ENCODE assay signal across 9 mouse cellular contexts in the genomic region with DNA sequence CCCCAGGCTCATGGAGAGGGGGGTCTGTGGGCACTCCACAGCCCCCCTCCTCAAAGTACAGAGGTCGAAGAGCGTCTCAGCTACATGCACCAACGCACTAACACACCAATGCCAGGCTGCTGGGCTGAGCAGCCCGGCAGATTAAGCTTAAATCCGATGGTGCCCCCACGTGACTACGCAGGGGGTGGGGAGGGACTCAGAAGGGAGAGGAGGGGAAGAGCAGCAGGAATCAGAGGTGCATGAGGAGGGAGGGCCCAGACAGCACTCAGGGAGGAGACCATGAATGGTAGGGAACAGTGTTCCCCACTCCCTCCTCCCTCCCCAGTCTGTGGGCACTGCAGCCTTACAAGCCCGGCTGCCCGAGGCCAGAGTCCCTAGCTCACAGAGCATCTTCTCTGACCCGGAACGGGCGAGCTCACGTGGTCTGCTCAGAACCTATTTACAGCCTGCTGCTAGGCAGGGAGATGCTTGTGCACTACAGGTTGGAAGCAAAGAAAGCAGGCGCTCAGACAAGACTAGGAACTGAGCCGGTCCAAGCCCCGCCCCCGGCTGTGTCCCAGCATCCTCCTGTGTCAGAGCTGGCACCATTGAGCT. TPM values are rescaled to one million over a fixed set of nuclear protein-coding genes. Genes with fewer than 3 reads are reported as not detected.
DNase-seq lines count a peak whose midpoint lies in the region; ATAC-seq and TF ChIP-seq lines count a peak whose summit lies in the region.
"Had no signal": no experiment of that assay in that cellular context is flagged by ENCODE, and none has a peak within 500 bp of the region (broad histone marks: within the 10 kb centered on the region; RNA-seq: fewer than 3 reads in every experiment).

No protein-coding gene starts in this region.

- no peak for ATAC-seq in lung, embryonic 14.5 days (ENCODE audit: insufficient read depth)
- peak; percentile 70 for ATAC-seq in forebrain, embryonic 13.5 days
- peak; percentile 87 for ATAC-seq in kidney, embryonic 15.5 days (replicated peaks; ENCODE audit: low FRiP score)
- no peak for ATAC-seq in limb, embryonic 11.5 days (ENCODE audit: insufficient number of reproducible peaks, low FRiP score, low TSS enrichment, low read depth)

- H3K27ac ChIP-seq in lung, embryonic 14.5 days (ENCODE audit: low read depth), result no peak overlapping the region
- H3K27ac ChIP-seq in forebrain, embryonic 13.5 days, result peak overlapping the region; percentile 96
- peak overlapping the region; percentile 96 for H3K27ac ChIP-seq in kidney, embryonic 15.5 days
- 0 out of 2 replicates have a peak overlapping the region, but pooled peaks have one; percentile 30 for H3K27ac ChIP-seq in limb, embryonic 11.5 days (replicated peaks; ENCODE audit: low read depth, low read length)
- H3K27ac ChIP-seq: liver, embryonic 14.5 days had no signal

- H3K9me3 ChIP-seq in lung, embryonic 14.5 days (ENCODE audit: low read depth, low read length), result no peaks in the 10 kb centered on the region
- no peaks in the 10 kb centered on the region for H3K9me3 ChIP-seq in forebrain, embryonic 13.5 days (replicated peaks)
- H3K9me3 ChIP-seq in kidney, embryonic 15.5 days (replicated peaks), result no peaks in the 10 kb centered on the region
- no peaks in the 10 kb centered on the region for H3K9me3 ChIP-seq in limb, embryonic 11.5 days (ENCODE audit: control insufficient read depth, low read length)

- H3K4me3 ChIP-seq in lung, embryonic 14.5 days (ENCODE audit: low read depth, low read length), result no peak overlapping the region
- H3K4me3 ChIP-seq in forebrain, embryonic 13.5 days, result peak overlapping the region; percentile 28
- H3K4me3 ChIP-seq in kidney, embryonic 15.5 days (replicated peaks), result peak overlapping the region; percentile 30
- no peak overlapping the region for H3K4me3 ChIP-seq in limb, embryonic 11.5 days (ENCODE audit: low read depth, low read length)

- peaks cover 30% of the 10 kb centered on the region for H3K36me3 ChIP-seq in lung, embryonic 14.5 days (ENCODE audit: insufficient read depth)
- H3K36me3 ChIP-seq in forebrain, embryonic 13.5 days (ENCODE audit: poor library complexity, severe bottlenecking), result peaks cover 37% of the 10 kb centered on the region; the same call in 1 of the 2 replicates
- H3K36me3 ChIP-seq in kidney, embryonic 15.5 days, result peaks cover 34% of the 10 kb centered on the region
- H3K36me3 ChIP-seq in limb, embryonic 11.5 days (ENCODE audit: control insufficient read depth, insufficient read depth, low read length), result peaks cover 3% of the 10 kb centered on the region; the same call in 1 of the 2 replicates

- WGBS in lung, embryonic 14.5 days, result 42% methylated on average over 17 of the region's 17 CpGs
- 3% methylated on average over 17 of the region's 17 CpGs for WGBS in forebrain, embryonic 13.5 days
- WGBS in kidney, embryonic 15.5 days, result 23% methylated on average over 17 of the region's 17 CpGs
- WGBS in limb, embryonic 11.5 days, result 40% methylated on average over 17 of the region's 17 CpGs

- H3K9ac ChIP-seq in lung, embryonic 14.5 days, result no peak overlapping the region
- H3K9ac ChIP-seq in forebrain, embryonic 13.5 days, result peak overlapping the region; percentile 61
- H3K9ac ChIP-seq in kidney, embryonic 15.5 days, result peak overlapping the region; percentile 29; the same call in 1 of the 2 replicates
- H3K9ac ChIP-seq in limb, embryonic 11.5 days (ENCODE audit: low read length), result peak overlapping the region; percentile 34
- H3K9ac ChIP-seq: liver, embryonic 14.5 days had no signal

- TF ChIP-seq CTCF in lung, embryonic 14.5 days (IDR thresholded peaks at IDR 0.05; ENCODE audit: low read depth), result no peak

- no peaks in the 10 kb centered on the region for H3K4me1 ChIP-seq in lung, embryonic 14.5 days (ENCODE audit: insufficient read depth)
- peaks cover 57% of the 10 kb centered on the region for H3K4me1 ChIP-seq in forebrain, embryonic 13.5 days
- peaks cover 66% of the 10 kb centered on the region for H3K4me1 ChIP-seq in kidney, embryonic 15.5 days
- peaks cover 8% of the 10 kb centered on the region; the same call in 1 of the 2 replicates for H3K4me1 ChIP-seq in limb, embryonic 11.5 days (ENCODE audit: control insufficient read depth, insufficient read depth, low read length)

- peak; percentile 20 for DNase-seq in lung, embryonic 14.5 days
- DNase-seq in lung, postnatal 14 days, result no peak
- DNase-seq in limb, embryonic 11.5 days (ENCODE audit: low spot score), result no peak
- peak; percentile 58 for DNase-seq in right cerebral cortex, postnatal 4 days
- no peak for DNase-seq in adrenal gland, adult 18-20 months (ENCODE audit: low spot score in 2 of 2)
- DNase-seq in liver, result no peak

- H3K27me3 ChIP-seq in lung, embryonic 14.5 days (ENCODE audit: insufficient read depth, low read length), result no peaks in the 10 kb centered on the region
- no peaks in the 10 kb centered on the region for H3K27me3 ChIP-seq in forebrain, embryonic 13.5 days
- no peaks in the 10 kb centered on the region for H3K27me3 ChIP-seq in kidney, embryonic 15.5 days
- H3K27me3 ChIP-seq in limb, embryonic 11.5 days (ENCODE audit: control insufficient read depth, insufficient read depth, low read length), result no peaks in the 10 kb centered on the region

- no peak overlapping the region for H3K4me2 ChIP-seq in lung, embryonic 14.5 days
- peak overlapping the region; percentile 61 for H3K4me2 ChIP-seq in forebrain, embryonic 13.5 days
- H3K4me2 ChIP-seq in kidney, embryonic 15.5 days, result peak overlapping the region; percentile 50
- H3K4me2 ChIP-seq in limb, embryonic 11.5 days (ENCODE audit: low read depth, severe bottlenecking), result no peak overlapping the region

RNA-seq across cellular contexts. Expression of gene Crocc, which starts 6.7 kb away (rescaled TPM):
- 7.4 and 9.8 TPM in 2 replicates for polyA plus RNA-seq in lung, embryonic 14.5 days (2014; fragmentation: Nextera tagmentation; extraction: Ambion mirVana)
- polyA plus RNA-seq in forebrain, embryonic 13.5 days (2015; fragmentation: Nextera tagmentation; extraction: Ambion mirVana), result 7.4 and 7.7 TPM in 2 replicates
- polyA plus RNA-seq in kidney, embryonic 15.5 days (2015; fragmentation: Nextera tagmentation; extraction: Ambion mirVana), result 8.5 and 9.5 TPM in 2 replicates
- 8.7 and 9.0 TPM in 2 replicates for polyA plus RNA-seq in limb, embryonic 11.5 days (2014; fragmentation: Nextera tagmentation; extraction: Ambion mirVana)
- 1 to 10 TPM; 6.4 to 6.9 TPM for total RNA-seq in adrenal gland, adult 18-20 months (2021)

RNA-seq across cellular contexts. Expression of gene Necap2, which starts 24.5 kb away (rescaled TPM):
- polyA plus RNA-seq in lung, embryonic 14.5 days (2014; fragmentation: Nextera tagmentation; extraction: Ambion mirVana), result 88.9 and 93.6 TPM in 2 replicates
- polyA plus RNA-seq in forebrain, embryonic 13.5 days (2015; fragmentation: Nextera tagmentation; extraction: Ambion mirVana), result 44.9 and 48.0 TPM in 2 replicates
- 80.0 and 89.4 TPM in 2 replicates for polyA plus RNA-seq in kidney, embryonic 15.5 days (2015; fragmentation: Nextera tagmentation; extraction: Ambion mirVana)
- 65.0 and 71.0 TPM in 2 replicates for polyA plus RNA-seq in limb, embryonic 11.5 days (2014; fragmentation: Nextera tagmentation; extraction: Ambion mirVana)
- total RNA-seq in adrenal gland, adult 18-20 months (2021), result 10 to 100 TPM; 59.3 to 61.1 TPM

RNA-seq across cellular contexts. Expression of gene Spata21, which starts 34.5 kb away (rescaled TPM):
- 0.20 and 0.34 TPM in 2 replicates for polyA plus RNA-seq in lung, embryonic 14.5 days (2014; fragmentation: Nextera tagmentation; extraction: Ambion mirVana)
- polyA plus RNA-seq in forebrain, embryonic 13.5 days (2015; fragmentation: Nextera tagmentation; extraction: Ambion mirVana), result 0.20 and 0.30 TPM in 2 replicates
- 0.50 and 0.64 TPM in 2 replicates for polyA plus RNA-seq in kidney, embryonic 15.5 days (2015; fragmentation: Nextera tagmentation; extraction: Ambion mirVana)
- polyA plus RNA-seq in limb, embryonic 11.5 days (2014; fragmentation: Nextera tagmentation; extraction: Ambion mirVana), result 0.32 TPM in 1 of 2 replicates, not detected in the other
- not detected for total RNA-seq in adrenal gland, adult 18-20 months (2021)
- polyA plus RNA-seq: liver, embryonic 14.5 days had no signal

RNA-seq across cellular contexts. Expression of gene Mfap2, which starts 43.4 kb away (rescaled TPM):
- 517 and 566 TPM in 2 replicates for polyA plus RNA-seq in lung, embryonic 14.5 days (2014; fragmentation: Nextera tagmentation; extraction: Ambion mirVana)
- polyA plus RNA-seq in forebrain, embryonic 13.5 days (2015; fragmentation: Nextera tagmentation; extraction: Ambion mirVana), result 253 and 270 TPM in 2 replicates
- polyA plus RNA-seq in kidney, embryonic 15.5 days (2015; fragmentation: Nextera tagmentation; extraction: Ambion mirVana), result 340 and 433 TPM in 2 replicates
- polyA plus RNA-seq in limb, embryonic 11.5 days (2014; fragmentation: Nextera tagmentation; extraction: Ambion mirVana), result 485 and 517 TPM in 2 replicates
- total RNA-seq in adrenal gland, adult 18-20 months (2021), result 1 to 10 TPM; 6.4 to 6.6 TPM

Comparison
In these comparisons a context has a peak if more than half of its experiments do, and no peak if none do; other contexts are left out.
1. DNase-seq: peak in lung, embryonic 14.5 days (single experiment) and right cerebral cortex, postnatal 4 days (single experiment); none in lung, postnatal 14 days (single experiment), limb, embryonic 11.5 days (single experiment), adrenal gland, adult 18-20 months (0 of 2) and liver (single experiment).
2. ATAC-seq: peak in forebrain, embryonic 13.5 days (single experiment) and kidney, embryonic 15.5 days (single experiment); none in lung, embryonic 14.5 days (single experiment) and limb, embryonic 11.5 days (single experiment).
3. H3K4me2 ChIP-seq: peak in forebrain, embryonic 13.5 days (single experiment) and kidney, embryonic 15.5 days (single experiment); none in lung, embryonic 14.5 days (single experiment) and limb, embryonic 11.5 days (single experiment).
4. H3K4me3 ChIP-seq: peak in forebrain, embryonic 13.5 days (single experiment) and kidney, embryonic 15.5 days (single experiment); none in lung, embryonic 14.5 days (single experiment) and limb, embryonic 11.5 days (single experiment).